Mouse (Mus musculus): ENCODE data around the gene Zfyve19. TPM values are rescaled to one million over a fixed set of nuclear protein-coding genes. Genes with fewer than 3 reads are reported as not detected.

Zfyve19 gene
- polyA plus RNA-seq, 1 experiment from 2014 or later, result 59.3 TPM

DNA sequence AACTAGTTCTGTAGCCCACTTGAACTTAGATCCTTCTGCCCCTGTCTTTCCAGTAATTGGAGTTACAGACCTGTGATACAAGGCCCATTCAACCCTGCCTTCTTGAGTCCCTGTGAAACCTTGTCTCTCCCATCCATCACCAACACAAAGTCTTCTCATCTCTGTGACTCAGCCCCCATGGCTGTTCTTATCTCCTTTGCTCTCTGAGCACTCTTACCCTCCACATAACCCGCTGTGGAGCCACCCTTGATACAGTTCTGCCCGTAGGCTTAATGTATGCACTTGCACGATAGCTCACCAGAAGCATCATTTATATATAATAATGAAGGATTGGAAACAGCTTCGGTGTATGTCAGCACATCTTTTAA lies 32.4 kb downstream of the Zfyve19 start:
- Histone ChIP-seq H3K4me3 (replicated peaks) (no peak overlapping the region), H3K9me3 (no peaks in the 10 kb centered on the region), H3K27me3 (replicated peaks) (peaks cover 35% of the 10 kb centered on the region), H3K36me3 (no peaks in the 10 kb centered on the region), H3K4me2 (replicated peaks) (peak overlapping the region; percentile 82), H3K4me1 (replicated peaks) (peaks cover 20% of the 10 kb centered on the region), H3K9ac (no peak overlapping the region), H3K27ac (no peak overlapping the region)
- WGBS, result 71% methylated on average over 4 of the region's 4 CpGs
- ATAC-seq, result no peak

DNA sequence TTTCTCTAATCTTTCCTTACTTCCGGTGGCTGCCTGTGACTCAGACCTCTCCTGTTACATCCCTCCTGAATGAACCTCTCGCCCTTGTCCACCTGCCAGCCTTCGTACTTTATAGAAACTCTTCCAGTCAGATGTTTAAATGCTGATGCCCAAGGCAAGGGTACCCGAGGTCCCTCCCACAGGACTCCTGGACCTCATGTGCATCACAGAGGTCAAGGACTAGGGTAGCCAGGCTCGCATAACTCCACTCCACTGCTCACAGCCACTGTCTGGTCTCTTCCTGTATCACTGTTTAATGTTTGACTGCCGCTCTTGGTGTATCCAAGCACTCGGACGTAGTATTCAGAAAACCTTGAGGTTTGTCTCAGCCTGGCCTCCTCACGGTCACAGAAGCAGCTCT lies 34.1 kb downstream of the Zfyve19 start:
- no peak for ATAC-seq
- Histone ChIP-seq H3K4me1 (replicated peaks) (peaks cover 12% of the 10 kb centered on the region; the same call in 1 of the 2 replicates), H3K27ac (no peak overlapping the region), H3K4me2 (replicated peaks) (peak overlapping the region; percentile 16; the same call in 1 of the 2 replicates), H3K4me3 (replicated peaks) (no peak overlapping the region), H3K9me3 (no peaks in the 10 kb centered on the region), H3K27me3 (replicated peaks) (peaks cover 19% of the 10 kb centered on the region), H3K36me3 (no peaks in the 10 kb centered on the region), H3K9ac (no peak overlapping the region)
- WGBS, result 47% methylated on average over 9 of the region's 9 CpGs

DNA sequence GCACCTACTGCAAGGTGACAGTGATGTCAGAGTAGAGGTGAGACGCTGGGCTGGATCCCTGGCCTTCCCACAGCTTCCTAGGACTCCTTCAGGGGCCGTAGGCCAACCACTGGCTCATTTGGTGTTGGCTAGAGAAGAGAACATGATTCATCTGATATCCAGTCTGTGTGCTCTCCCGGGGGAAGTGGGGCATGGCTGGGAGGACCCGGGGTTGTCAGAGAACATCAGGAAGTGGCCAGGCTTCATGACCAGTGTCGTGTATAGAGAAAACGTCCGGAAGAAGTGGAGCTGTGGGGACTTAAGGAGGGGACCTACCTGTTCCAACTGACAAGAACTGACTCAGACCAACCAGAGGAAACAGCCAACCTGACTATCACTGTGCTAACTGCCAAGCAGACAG lies 36.8 kb downstream of the Zfyve19 start:
- 78% methylated on average over 7 of the region's 7 CpGs for WGBS
- Histone ChIP-seq H3K4me2 (replicated peaks) (no peak overlapping the region), H3K27me3 (replicated peaks) (0 out of 2 replicates have a peak, but pooled peaks cover 1% of the 10 kb centered on the region), H3K27ac (no peak overlapping the region), H3K4me1 (replicated peaks) (peaks cover 22% of the 10 kb centered on the region), H3K9me3 (no peaks in the 10 kb centered on the region), H3K9ac (no peak overlapping the region), H3K36me3 (no peaks in the 10 kb centered on the region), H3K4me3 (replicated peaks) (no peak overlapping the region)
- no peak for ATAC-seq

DNA sequence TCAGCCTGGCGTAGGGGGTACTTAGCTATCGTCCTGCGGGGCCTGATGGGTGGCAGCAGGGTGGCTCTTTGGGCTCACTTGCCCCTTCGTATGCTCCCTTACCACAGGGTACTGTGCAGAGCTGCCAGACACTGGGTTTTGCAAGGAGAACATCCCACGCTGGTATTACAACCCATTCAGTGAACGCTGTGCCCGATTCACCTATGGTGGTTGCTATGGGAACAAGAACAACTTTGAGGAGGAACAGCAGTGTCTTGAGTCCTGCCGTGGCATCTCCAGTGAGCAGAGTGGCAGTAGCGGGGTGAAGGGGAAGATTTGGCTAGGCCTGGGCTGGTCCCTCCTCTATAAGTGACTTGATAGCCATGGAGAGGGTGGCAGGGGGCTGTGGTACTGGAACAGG lies 39.5 kb downstream of the Zfyve19 start:
- no peaks in the 10 kb centered on the region for H3K27me3 ChIP-seq (replicated peaks)
- WGBS, result 81% methylated on average over 9 of the region's 9 CpGs
- no peak overlapping the region for H3K4me2 ChIP-seq (replicated peaks)
- H3K36me3 ChIP-seq, result no peaks in the 10 kb centered on the region
- H3K27ac ChIP-seq, result no peak overlapping the region
- H3K9me3 ChIP-seq, result no peaks in the 10 kb centered on the region
- no peak overlapping the region for H3K4me3 ChIP-seq (replicated peaks)
- H3K9ac ChIP-seq, result no peak overlapping the region
- peaks cover 19% of the 10 kb centered on the region for H3K4me1 ChIP-seq (replicated peaks)
- no peak for ATAC-seq

DNA sequence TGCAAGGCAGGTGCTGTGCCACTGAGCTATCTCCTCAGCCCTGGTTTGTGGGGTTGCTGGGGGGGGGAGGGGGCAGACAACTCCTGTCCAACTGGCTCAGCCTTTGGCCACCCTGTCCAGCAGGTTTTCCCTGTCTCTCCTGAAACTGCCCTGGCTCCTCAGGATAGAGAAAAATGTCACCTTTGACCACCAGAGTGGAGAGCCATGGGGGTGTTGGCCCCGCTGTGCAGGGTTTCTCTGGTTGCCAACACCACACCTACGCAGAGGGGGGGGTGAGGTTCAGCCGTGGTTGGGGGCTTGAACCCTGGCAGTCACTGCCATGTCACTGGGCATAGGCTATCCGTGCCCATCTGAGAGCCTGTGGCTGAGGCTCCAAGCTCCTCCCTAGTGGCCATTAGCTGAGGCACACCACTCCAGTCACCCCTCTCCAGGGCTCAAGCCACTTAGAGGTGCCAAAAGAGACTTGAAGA lies 41.2 kb downstream of the Zfyve19 start:
- no peaks in the 10 kb centered on the region for H3K36me3 ChIP-seq
- no peaks in the 10 kb centered on the region for H3K9me3 ChIP-seq
- H3K27me3 ChIP-seq (replicated peaks), result no peaks in the 10 kb centered on the region
- H3K4me3 ChIP-seq (replicated peaks), result no peak overlapping the region
- H3K27ac ChIP-seq, result peak overlapping the region; percentile 44; the same call in 1 of the 2 replicates
- no peak overlapping the region for H3K9ac ChIP-seq
- ATAC-seq, result peak; percentile 68
- H3K4me2 ChIP-seq (replicated peaks), result peak overlapping the region; percentile 36; the same call in 1 of the 2 replicates
- 43% methylated on average over 4 of the region's 4 CpGs for WGBS
- H3K4me1 ChIP-seq (replicated peaks), result peaks cover 15% of the 10 kb centered on the region

DNA sequence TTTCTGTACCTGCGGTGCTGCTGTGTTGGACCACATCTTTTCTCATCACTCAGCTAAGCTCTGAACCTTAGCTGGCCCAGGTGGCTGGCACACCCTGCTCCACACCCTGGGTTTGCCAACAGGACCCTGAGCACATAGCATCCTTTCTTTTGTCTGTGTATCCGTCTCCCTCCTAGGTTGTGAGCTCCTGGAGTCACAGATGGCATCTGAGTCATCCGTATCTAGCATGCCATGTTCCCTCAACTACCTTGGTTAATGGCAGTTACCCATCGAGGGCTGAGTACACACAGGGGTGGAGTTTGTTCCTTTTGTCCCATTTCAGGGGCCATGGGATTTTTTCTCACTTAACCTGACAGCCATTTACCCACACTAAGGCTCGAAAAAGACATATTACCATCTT lies 42.0 kb downstream of the Zfyve19 start:
- H3K36me3 ChIP-seq, result no peaks in the 10 kb centered on the region
- peak overlapping the region; percentile 44; the same call in 1 of the 2 replicates for H3K27ac ChIP-seq
- ATAC-seq, result peak; percentile 19
- H3K4me2 ChIP-seq (replicated peaks), result no peak overlapping the region
- H3K4me1 ChIP-seq (replicated peaks), result peaks cover 15% of the 10 kb centered on the region
- WGBS, result 55% methylated on average over 5 of the region's 5 CpGs
- H3K9ac ChIP-seq, result no peak overlapping the region
- no peaks in the 10 kb centered on the region for H3K27me3 ChIP-seq (replicated peaks)
- H3K9me3 ChIP-seq, result no peaks in the 10 kb centered on the region
- H3K4me3 ChIP-seq (replicated peaks), result no peak overlapping the region

DNA sequence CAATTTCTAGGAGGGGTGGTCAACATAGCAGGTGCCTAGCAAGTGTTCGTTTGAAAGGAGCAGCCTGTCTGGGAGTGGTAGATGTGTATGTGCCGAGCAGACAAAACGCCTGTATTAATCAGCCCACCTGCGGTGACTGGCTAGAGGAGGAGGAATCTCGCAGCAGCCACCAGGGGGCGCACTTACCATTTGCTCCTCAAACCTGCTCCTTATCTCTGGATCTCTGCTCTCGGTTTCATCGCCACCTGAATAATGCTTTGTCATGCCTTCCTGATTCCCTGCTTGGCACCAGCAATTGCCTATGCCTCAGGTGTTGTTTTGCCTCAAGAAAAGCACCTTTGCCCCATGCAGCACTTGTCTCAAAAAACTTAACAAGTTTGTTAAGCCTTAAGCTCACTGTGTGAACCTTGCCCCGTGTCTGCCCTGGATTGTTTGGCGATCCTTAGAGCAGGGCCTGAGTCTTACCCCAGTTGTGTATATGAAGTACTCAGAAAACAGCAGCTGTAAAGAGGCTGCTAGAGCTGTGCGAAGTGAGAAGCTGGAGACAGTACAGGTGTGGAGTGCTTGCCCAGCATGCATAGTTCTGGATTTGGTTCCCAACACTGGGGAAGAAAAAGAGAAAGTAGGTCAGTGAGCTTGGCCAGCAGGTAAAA lies 42.5 kb downstream of the Zfyve19 start:
- ATAC-seq, result peak; percentile 79
- peak overlapping the region; percentile 41 for H3K4me2 ChIP-seq (replicated peaks)
- no peaks in the 10 kb centered on the region for H3K27me3 ChIP-seq (replicated peaks)
- H3K9ac ChIP-seq, result no peak overlapping the region
- H3K4me3 ChIP-seq (replicated peaks), result no peak overlapping the region
- WGBS, result 9% methylated on average over 11 of the region's 11 CpGs
- H3K36me3 ChIP-seq, result no peaks in the 10 kb centered on the region
- peaks cover 15% of the 10 kb centered on the region for H3K4me1 ChIP-seq (replicated peaks)
- H3K27ac ChIP-seq, result peak overlapping the region; percentile 63
- no peaks in the 10 kb centered on the region for H3K9me3 ChIP-seq

DNA sequence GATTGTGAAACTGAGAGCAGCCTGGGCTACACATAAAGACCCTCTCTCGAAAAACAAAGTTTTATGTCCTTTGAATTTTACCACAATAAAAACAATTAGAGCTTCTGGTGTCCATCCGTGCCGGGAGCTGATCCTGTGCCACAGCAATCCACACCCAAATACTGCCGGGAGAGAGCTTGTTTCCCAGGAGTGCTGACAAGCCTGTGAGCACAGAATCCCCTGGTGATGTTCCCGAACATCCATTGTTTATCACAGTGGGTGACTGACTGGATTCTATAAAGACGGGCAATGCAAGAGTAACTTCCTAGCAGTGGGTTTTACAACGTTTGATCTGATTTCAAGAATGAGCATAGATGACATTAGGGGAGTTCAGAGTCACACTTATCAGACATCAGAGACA lies 46.6 kb downstream of the Zfyve19 start:
- Histone ChIP-seq H3K36me3 (no peaks in the 10 kb centered on the region), H3K4me2 (replicated peaks) (no peak overlapping the region), H3K9me3 (no peaks in the 10 kb centered on the region), H3K9ac (no peak overlapping the region), H3K4me1 (replicated peaks) (peaks cover 4% of the 10 kb centered on the region), H3K27me3 (replicated peaks) (no peaks in the 10 kb centered on the region), H3K27ac (no peak overlapping the region), H3K4me3 (replicated peaks) (no peak overlapping the region)
- no peak for ATAC-seq
- 20% methylated on average over 7 of the region's 7 CpGs for WGBS

DNA sequence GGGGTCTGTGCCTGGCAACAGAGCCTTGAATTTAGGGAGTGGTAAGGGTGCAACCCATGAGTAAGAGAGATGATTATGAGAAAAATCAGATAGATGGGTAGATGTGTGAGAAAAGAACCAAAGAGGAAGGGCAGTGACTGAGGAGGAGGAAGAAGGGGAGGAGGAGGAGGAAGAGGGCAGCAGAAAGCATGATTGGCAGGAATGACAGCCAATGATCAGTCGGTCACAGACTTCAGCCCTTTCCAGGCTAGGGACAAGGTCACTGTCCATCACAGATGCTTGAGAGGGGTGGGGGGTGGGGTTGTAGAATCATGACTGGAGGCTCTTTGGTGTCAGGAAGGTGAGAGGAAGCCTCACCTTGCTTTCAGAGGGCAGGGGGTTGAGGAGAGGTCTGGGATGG lies 52.1 kb downstream of the Zfyve19 start:
- Histone ChIP-seq H3K9ac (no peak overlapping the region), H3K36me3 (no peaks in the 10 kb centered on the region), H3K4me1 (replicated peaks) (peaks cover 4% of the 10 kb centered on the region; the same call in 1 of the 2 replicates), H3K27ac (no peak overlapping the region), H3K4me2 (replicated peaks) (no peak overlapping the region), H3K9me3 (no peaks in the 10 kb centered on the region), H3K4me3 (replicated peaks) (no peak overlapping the region), H3K27me3 (replicated peaks) (no peaks in the 10 kb centered on the region)
- 65% methylated on average over 1 of the region's 1 CpGs for WGBS
- no peak for ATAC-seq

DNA sequence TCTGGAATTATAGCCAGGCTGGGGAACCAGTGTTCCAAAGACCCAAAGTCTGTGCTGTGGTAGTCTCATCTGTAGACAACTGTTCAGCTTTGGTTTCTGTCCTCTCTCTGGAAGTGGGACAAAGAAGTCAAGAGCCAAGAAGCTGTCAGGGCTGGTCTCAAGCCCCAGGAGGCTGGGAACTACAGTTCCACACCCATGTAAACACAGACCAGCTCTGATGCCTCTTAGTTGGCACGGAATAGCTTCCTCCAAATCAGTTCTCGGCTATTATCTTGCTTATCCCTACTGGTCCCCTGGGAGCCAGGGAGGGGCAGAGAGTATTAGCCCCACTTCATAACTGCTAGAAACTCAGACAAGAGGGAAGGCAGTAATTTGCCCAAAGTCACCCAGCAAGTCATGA lies 52.9 kb downstream of the Zfyve19 start:
- Histone ChIP-seq H3K9me3 (no peaks in the 10 kb centered on the region), H3K4me2 (replicated peaks) (no peak overlapping the region), H3K4me1 (replicated peaks) (peaks cover 4% of the 10 kb centered on the region; the same call in 1 of the 2 replicates), H3K36me3 (no peaks in the 10 kb centered on the region), H3K4me3 (replicated peaks) (no peak overlapping the region), H3K9ac (no peak overlapping the region), H3K27me3 (replicated peaks) (no peaks in the 10 kb centered on the region), H3K27ac (no peak overlapping the region)
- no peak for ATAC-seq
- WGBS, result 25% methylated on average over 2 of the region's 2 CpGs

DNA sequence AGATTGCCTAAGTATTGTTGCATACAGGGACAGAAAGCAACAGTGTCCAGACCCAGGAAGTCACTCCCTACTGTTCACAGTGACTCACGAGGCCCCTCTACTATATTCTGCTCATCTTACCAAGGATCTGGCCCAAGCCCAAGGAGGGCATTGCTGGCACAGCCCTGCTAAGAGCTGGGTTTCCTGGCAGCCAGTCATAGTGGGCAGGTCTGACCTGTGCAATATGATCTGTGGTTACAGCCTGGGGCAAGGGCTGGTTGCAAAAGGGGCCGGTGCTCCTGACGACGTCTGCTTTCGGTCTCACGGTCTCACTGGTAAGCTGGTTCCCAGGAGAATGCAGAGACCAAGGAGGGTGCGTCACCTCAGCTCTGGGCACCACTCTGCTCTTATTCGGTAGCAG lies 54.6 kb downstream of the Zfyve19 start:
- no peaks in the 10 kb centered on the region for H3K27me3 ChIP-seq (replicated peaks)
- H3K9ac ChIP-seq, result 0 out of 2 replicates have a peak overlapping the region, but pooled peaks have one; percentile 1
- peaks cover 4% of the 10 kb centered on the region; the same call in 1 of the 2 replicates for H3K4me1 ChIP-seq (replicated peaks)
- H3K4me3 ChIP-seq (replicated peaks), result no peak overlapping the region
- H3K9me3 ChIP-seq, result no peaks in the 10 kb centered on the region
- WGBS, result 19% methylated on average over 8 of the region's 8 CpGs
- H3K4me2 ChIP-seq (replicated peaks), result peak overlapping the region; percentile 31; the same call in 1 of the 2 replicates
- H3K27ac ChIP-seq, result no peak overlapping the region
- no peaks in the 10 kb centered on the region for H3K36me3 ChIP-seq
- peak; percentile 83 for ATAC-seq

DNA sequence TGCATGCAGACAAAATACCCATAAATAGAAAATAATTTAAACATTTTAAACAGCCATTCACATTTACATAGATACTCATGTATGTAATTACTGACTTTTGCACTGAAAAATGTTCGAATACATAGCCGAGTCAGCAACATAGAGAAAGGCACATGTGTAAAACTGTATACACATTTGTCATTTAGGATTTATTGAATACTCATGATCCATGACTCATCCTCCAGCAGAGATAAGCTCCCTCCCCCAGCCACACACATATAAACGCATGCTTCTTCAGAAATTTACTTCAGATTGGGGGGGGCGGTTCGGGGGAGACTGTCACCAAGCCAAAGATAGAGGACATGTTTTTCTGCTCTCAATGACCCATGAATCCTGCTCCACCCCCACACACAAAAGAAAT lies 55.4 kb downstream of the Zfyve19 start:
- Histone ChIP-seq H3K27me3 (replicated peaks) (no peaks in the 10 kb centered on the region), H3K4me2 (replicated peaks) (no peak overlapping the region), H3K36me3 (no peaks in the 10 kb centered on the region), H3K27ac (no peak overlapping the region), H3K4me3 (replicated peaks) (no peak overlapping the region), H3K4me1 (replicated peaks) (peaks cover 4% of the 10 kb centered on the region; the same call in 1 of the 2 replicates), H3K9ac (no peak overlapping the region), H3K9me3 (no peaks in the 10 kb centered on the region)
- no peak for ATAC-seq
- 62% methylated on average over 5 of the region's 5 CpGs for WGBS
